Mouse (Mus musculus) heart, embryonic 16.5 days (tissue): Measurements from ENCODE around the gene Scai. TPM values are rescaled to one million over a fixed set of nuclear protein-coding genes. Genes with fewer than 3 reads are reported as not detected.
A peak's percentile ranks its signal among the peaks of the same experiment; 100 is the strongest.

ENCODE experiments used
- ATAC-seq: fragments of 200-750 bp; cut with Nextera tagmentation; replicated peaks from 2 replicates; pipeline ENCODE4 v1.8.0; 2017; ENCODE audit warnings: moderate number of reproducible peaks; ENCODE audit not compliant: insufficient read depth, low FRiP score; ENCODE audit errors: extremely low read depth
- H3K27ac ChIP-seq: fragments of 300-500 bp; sonication (generic); 2 replicates; pipeline ENCODE4 v1.5.1; 2014; ENCODE audit warnings: mild to moderate bottlenecking, low read length, control low read depth, moderate library complexity
- H3K27me3 ChIP-seq: fragments of 300-500 bp; sonication (generic); 2 replicates; pipeline ENCODE4 v1.6.1; 2014; ENCODE audit warnings: low read length, mixed read lengths; ENCODE audit not compliant: control insufficient read depth, insufficient read depth
- H3K36me3 ChIP-seq: fragments of 300-500 bp; sonication (generic); 2 replicates; pipeline ENCODE4 v1.6.1; 2014; ENCODE audit not compliant: control insufficient read depth, insufficient read depth
- H3K4me1 ChIP-seq: fragments of 300-500 bp; sonication (generic); 2 replicates; pipeline ENCODE4 v1.6.1; 2014; ENCODE audit warnings: low read length, mixed read lengths; ENCODE audit not compliant: control insufficient read depth, insufficient read depth
- H3K4me2 ChIP-seq: fragments of 300-500 bp; sonication (generic); 2 replicates; pipeline ENCODE4 v1.6.1; 2014; ENCODE audit warnings: low read depth, mild to moderate bottlenecking, control low read depth, low read length
- H3K4me3 ChIP-seq: fragments of 300-500 bp; sonication (generic); 2 replicates; pipeline ENCODE4 v1.5.1; 2014; ENCODE audit warnings: mild to moderate bottlenecking, control low read depth, low read length
- H3K9ac ChIP-seq: fragments of 300-500 bp; sonication (generic); 2 replicates; pipeline ENCODE4 v1.6.1; 2014; ENCODE audit warnings: low read length, control low read depth
- H3K9me3 ChIP-seq: fragments of 300-500 bp; sonication (generic); replicated peaks from 2 replicates; pipeline ENCODE4 v1.6.1; 2016; ENCODE audit warnings: low read length; ENCODE audit not compliant: control insufficient read depth
- WGBS: fragments of 180-500 bp; shearing (Covaris S2); extraction: QIAGEN DNeasy Blood & Tissue Kit; methylation state at CpG from one replicate; pipeline ENCODE4 v1.1.7; 2014; 5-methylcytosine and 5-hydroxymethylcytosine counted together
- polyA plus RNA-seq: library from polyadenylated mRNA; unstranded; fragments of >200 nt; fragmentation: Nextera tagmentation; extraction: Ambion mirVana; gene quantifications from 2 replicates; pipeline ENCODE4 v1.2.1, GENCODE M21; 2015

The Scai gene
- polyA plus RNA-seq, 1 experiment from 2014 or later, result 5.4 TPM

DNA sequence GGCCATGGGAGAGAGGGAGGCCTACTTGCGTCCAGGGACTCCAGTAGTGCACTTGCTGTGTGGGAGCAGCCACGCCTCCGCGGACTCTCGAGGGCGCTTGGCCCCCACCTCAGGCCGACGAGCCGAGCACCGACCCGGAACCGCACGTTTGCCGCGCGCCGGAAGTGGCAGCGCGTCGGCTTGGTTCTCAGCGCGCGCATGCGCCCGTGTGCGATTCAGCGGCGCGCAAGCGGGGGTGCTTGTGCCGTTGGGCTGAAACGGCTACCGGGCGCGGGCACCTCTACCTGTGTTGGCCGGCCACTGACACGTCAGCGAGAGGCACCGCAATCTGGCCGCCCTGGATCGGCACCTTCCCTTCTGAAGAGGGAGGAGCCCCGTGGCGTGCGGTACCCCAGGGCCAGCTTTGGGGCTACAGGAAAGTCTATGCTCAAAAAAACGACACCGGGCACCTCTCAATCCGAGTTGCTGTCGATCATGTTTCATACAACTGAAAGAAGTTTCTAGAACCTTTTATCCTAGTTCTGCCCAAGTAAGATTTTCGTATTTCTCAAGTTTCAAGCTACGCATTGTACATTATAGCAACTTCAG, 125.0 kb downstream of the Scai start, which contains the start of gene Golga1:
Gene Golga1, minus strand, starts transcription at position 142 of the 588 bp plus-strand sequence.
- Histone ChIP-seq H3K4me3 (peak within 1 kb of the TSS; percentile 96), H3K4me1 (peaks cover 7% of the 10 kb centered on the region), H3K36me3 (peaks cover 2% of the 10 kb centered on the region; the same call in 1 of the 2 replicates), H3K9me3 (no peaks in the 10 kb centered on the region), H3K27ac (peak within 1 kb of the TSS; percentile 93), H3K4me2 (peak within 1 kb of the TSS; percentile 92), H3K9ac (peak within 1 kb of the TSS; percentile 99), H3K27me3 (no peaks in the 10 kb centered on the region)
- under 1% methylated on average over 50 of the region's 50 CpGs for WGBS
- ATAC-seq, result peak; percentile 99

DNA sequence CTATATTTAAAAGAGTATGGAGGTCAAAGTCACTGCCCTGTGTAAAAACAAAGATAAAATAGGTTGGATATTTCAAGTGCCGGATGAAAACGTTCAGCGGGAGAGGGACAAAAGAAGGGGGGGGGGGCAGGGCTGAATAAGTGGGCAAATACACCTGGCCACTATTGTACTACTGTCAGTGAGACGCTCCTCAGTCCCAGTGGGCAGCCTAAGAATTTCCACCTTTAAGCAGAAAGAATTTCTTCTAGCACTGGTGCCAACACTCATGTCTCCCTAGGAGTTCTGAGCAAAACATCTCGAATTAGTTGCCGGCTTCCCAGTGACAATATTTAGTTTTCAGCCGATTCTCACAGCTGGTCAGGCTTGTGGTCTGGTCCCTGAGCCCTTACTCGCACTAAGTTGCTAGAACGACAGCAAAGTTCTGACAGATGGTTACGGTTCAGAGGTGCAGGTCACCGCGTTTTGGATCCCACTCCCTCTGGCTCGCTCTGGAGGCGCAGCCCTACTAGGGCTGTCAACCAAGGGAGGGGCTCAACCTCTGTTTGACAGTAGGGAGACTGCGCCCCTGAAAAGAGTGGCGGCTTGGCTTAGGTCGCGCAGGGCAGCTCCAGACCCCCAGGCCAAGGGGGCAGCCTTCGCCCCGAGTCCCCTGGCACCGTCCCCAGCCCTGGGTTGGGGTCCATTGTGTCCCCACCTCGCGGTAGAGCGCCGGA, 125.7 kb downstream of the Scai start:
- peaks cover 7% of the 10 kb centered on the region for H3K4me1 ChIP-seq
- H3K27me3 ChIP-seq, result no peaks in the 10 kb centered on the region
- H3K36me3 ChIP-seq, result peaks cover 8% of the 10 kb centered on the region
- peak; percentile 79 for ATAC-seq
- H3K9me3 ChIP-seq, result no peaks in the 10 kb centered on the region
- H3K4me2 ChIP-seq, result peak overlapping the region; percentile 92
- H3K27ac ChIP-seq, result peak overlapping the region; percentile 93
- 2% methylated on average over 25 of the region's 25 CpGs for WGBS
- H3K9ac ChIP-seq, result peak overlapping the region; percentile 99
- peak overlapping the region; percentile 96 for H3K4me3 ChIP-seq

DNA sequence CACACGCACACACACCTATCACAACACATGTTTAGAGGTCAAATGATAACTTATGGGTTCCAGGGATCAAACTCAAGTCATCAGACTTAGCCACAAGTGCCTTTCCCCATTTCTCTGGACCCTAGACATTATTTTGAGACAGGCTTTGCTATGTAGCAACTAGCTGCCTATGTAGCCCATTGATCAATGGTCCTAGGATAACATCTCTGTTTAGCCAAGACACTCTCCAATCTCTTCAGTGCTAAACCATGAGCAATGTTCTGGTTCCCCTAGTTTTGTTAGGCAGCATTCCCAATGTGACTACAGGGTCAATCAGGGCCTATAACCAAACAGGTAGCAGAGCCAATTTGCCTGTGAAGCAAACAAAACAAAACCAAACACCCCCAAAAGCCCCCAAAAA, 142.0 kb downstream of the Scai start:
- Histone ChIP-seq H3K4me2 (no peak overlapping the region), H3K9me3 (no peaks in the 10 kb centered on the region), H3K36me3 (peaks cover 39% of the 10 kb centered on the region), H3K4me1 (no peaks in the 10 kb centered on the region), H3K27ac (no peak overlapping the region), H3K9ac (no peak overlapping the region), H3K27me3 (no peaks in the 10 kb centered on the region), H3K4me3 (no peak overlapping the region)
- no peak for ATAC-seq
- WGBS, result 93% methylated on average over 1 of the region's 1 CpGs

DNA sequence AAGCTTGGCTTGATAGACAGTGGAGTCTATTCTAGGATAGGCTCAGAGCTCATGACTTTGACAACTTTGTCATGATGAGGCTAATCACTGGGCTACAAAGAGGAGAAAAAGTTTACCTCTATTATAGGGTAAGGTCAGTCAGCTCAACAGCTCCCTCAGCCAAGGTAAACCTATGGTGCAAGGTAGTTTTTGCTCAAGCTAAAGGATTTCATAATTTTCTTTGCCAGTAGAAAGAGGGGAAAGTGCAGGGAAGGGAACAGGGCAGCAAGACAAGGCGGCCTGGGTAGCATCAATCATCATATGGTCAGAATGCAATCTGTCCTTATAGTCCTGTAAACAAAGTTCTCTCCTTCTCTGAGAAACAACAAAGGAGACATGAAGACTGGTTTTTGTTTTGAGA, 150.3 kb downstream of the Scai start:
- peaks cover 46% of the 10 kb centered on the region for H3K36me3 ChIP-seq
- H3K4me1 ChIP-seq, result no peaks in the 10 kb centered on the region
- 94% methylated on average over 1 of the region's 1 CpGs for WGBS
- H3K27ac ChIP-seq, result no peak overlapping the region
- no peak for ATAC-seq
- no peak overlapping the region for H3K4me3 ChIP-seq
- H3K4me2 ChIP-seq, result no peak overlapping the region
- no peaks in the 10 kb centered on the region for H3K9me3 ChIP-seq
- H3K9ac ChIP-seq, result no peak overlapping the region
- H3K27me3 ChIP-seq, result no peaks in the 10 kb centered on the region

DNA sequence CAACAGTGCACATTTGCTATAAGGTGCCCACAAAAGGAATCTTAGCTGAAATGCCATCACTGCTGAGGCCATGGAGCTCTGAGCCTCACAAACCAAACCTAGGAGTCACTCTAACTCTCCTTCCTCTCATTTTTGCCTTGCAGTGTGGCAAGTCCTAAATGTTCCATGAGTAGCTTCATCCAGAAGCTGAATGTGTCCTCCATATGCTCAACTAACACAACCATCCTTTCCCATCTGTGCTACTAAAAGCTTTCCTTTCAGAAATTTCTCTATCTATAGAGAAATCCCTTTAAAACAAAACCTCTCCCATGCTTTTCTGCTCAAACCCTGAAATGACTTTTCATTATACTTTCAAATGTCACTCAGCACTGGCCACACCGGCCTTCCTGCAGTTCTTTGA, 158.9 kb downstream of the Scai start:
- no peak overlapping the region for H3K4me3 ChIP-seq
- no peak overlapping the region for H3K4me2 ChIP-seq
- WGBS, result 84% methylated on average over 1 of the region's 1 CpGs
- ATAC-seq, result no peak
- H3K4me1 ChIP-seq, result no peaks in the 10 kb centered on the region
- peaks cover 54% of the 10 kb centered on the region for H3K36me3 ChIP-seq
- no peaks in the 10 kb centered on the region for H3K9me3 ChIP-seq
- H3K9ac ChIP-seq, result no peak overlapping the region
- no peaks in the 10 kb centered on the region for H3K27me3 ChIP-seq
- no peak overlapping the region for H3K27ac ChIP-seq

DNA sequence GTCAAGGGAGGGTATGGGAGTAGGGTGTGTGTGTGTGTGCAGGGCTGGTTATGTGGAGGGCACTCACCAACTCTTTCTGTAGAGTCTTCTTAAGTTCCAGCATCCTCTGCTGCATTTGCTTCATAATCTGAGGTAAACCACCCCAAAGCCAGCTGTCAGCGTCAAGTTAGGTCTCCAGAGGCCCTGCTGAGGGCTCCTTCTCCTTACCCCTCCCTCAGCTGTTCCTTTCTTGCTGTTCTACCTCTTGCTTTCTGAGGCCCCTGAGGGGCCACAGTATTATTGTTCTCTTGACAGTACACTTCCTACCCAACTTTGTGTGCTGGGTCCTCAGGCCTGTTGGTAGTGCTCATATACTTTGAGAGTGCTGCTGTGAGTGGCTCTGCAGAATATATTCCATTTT, 170.5 kb downstream of the Scai start:
- no peak overlapping the region for H3K27ac ChIP-seq
- no peaks in the 10 kb centered on the region for H3K27me3 ChIP-seq
- H3K4me3 ChIP-seq, result no peak overlapping the region
- no peaks in the 10 kb centered on the region for H3K9me3 ChIP-seq
- 71% methylated on average over 1 of the region's 1 CpGs for WGBS
- peaks cover 72% of the 10 kb centered on the region for H3K36me3 ChIP-seq
- H3K4me2 ChIP-seq, result no peak overlapping the region
- no peak for ATAC-seq
- no peaks in the 10 kb centered on the region for H3K4me1 ChIP-seq
- no peak overlapping the region for H3K9ac ChIP-seq

DNA sequence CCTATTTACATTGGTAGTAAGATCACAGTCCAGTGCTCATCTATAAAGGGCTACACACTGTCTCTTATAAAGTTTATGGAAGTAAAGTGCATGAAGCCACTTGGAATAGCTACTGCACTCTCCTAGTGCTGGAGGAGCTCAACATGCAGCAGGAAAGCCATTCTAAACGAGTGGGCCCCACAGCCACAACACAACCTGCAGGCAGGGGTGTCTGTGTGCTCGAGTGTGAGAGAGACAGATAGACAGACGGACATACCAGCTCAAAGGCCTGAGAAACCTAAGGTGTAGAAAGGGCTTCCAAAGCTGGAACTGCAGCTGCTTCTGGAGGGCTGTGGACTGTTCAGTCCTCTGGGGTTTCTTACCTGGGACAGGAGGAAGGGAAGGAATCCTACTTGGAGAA, 174.0 kb downstream of the Scai start:
- no peaks in the 10 kb centered on the region for H3K27me3 ChIP-seq
- H3K27ac ChIP-seq, result no peak overlapping the region
- H3K4me3 ChIP-seq, result no peak overlapping the region
- no peaks in the 10 kb centered on the region for H3K9me3 ChIP-seq
- H3K4me1 ChIP-seq, result peaks cover 3% of the 10 kb centered on the region
- ATAC-seq, result no peak
- 82% methylated on average over 3 of the region's 3 CpGs for WGBS
- no peak overlapping the region for H3K4me2 ChIP-seq
- H3K36me3 ChIP-seq, result peaks cover 63% of the 10 kb centered on the region
- no peak overlapping the region for H3K9ac ChIP-seq

Other genes with a start within 250 kb of the Scai start
- gene Wdr38, start 193.3 kb downstream of the Scai start, polyA plus RNA-seq, result 1.2 and 1.3 TPM in 2 replicates
- 77.4 and 83.3 TPM in 2 replicates for gene Arpc5l, start 185.4 kb downstream of the Scai start, polyA plus RNA-seq
- gene Rpl35, start 185.1 kb downstream of the Scai start, polyA plus RNA-seq, result 479 and 487 TPM in 2 replicates
- gene Golga1, start 125.2 kb downstream of the Scai start, polyA plus RNA-seq, result 18.6 and 19.7 TPM in 2 replicates
- gene Ppp6c, start 35.7 kb upstream of the Scai start, polyA plus RNA-seq, result 49.4 and 55.4 TPM in 2 replicates